Mouse (Mus musculus) lung, embryonic 14.5 days (tissue): ENCODE measurements around the gene Oser1. TPM values are rescaled to one million over a fixed set of nuclear protein-coding genes. Genes with fewer than 3 reads are reported as not detected.
"Not testable (repeated sequence)": the region's sequence is repeated elsewhere in the genome, so short reads cannot be mapped to it uniquely, and the experiment has no call there.

Source experiments
- ATAC-seq: fragments of 200-750 bp; cut with Nextera tagmentation; 2 replicates; pipeline ENCODE4 v1.8.0; 2017; ENCODE audit warnings: mild to moderate bottlenecking, moderate TSS enrichment, moderate library complexity; ENCODE audit not compliant: insufficient read depth
- DNase-seq: peaks from one replicate; pipeline ENCODE4 v3.0.0-alpha.2; 2015
- H3K27ac ChIP-seq: fragments of 300-500 bp; sonication (generic); 2 replicates; pipeline ENCODE4 v1.5.1; 2014; ENCODE audit warnings: low read depth, mild to moderate bottlenecking, moderate library complexity
- H3K27me3 ChIP-seq: fragments of 300-500 bp; sonication (generic); 2 replicates; pipeline ENCODE4 v1.6.1; 2014; ENCODE audit warnings: low read length, control low read depth; ENCODE audit not compliant: insufficient read depth
- H3K36me3 ChIP-seq: fragments of 300-500 bp; sonication (generic); 2 replicates; pipeline ENCODE4 v1.6.1; 2014; ENCODE audit warnings: control low read depth; ENCODE audit not compliant: insufficient read depth
- H3K4me1 ChIP-seq: fragments of 300-500 bp; sonication (generic); 2 replicates; pipeline ENCODE4 v1.6.1; 2014; ENCODE audit warnings: antibody characterized with exemption, control low read depth; ENCODE audit not compliant: insufficient read depth
- H3K4me2 ChIP-seq: fragments of 300-500 bp; sonication (generic); 2 replicates; pipeline ENCODE4 v1.6.1; 2014; ENCODE audit warnings: mild to moderate bottlenecking
- H3K4me3 ChIP-seq: fragments of 300-500 bp; sonication (generic); 2 replicates; pipeline ENCODE4 v1.5.1; 2014; ENCODE audit warnings: low read depth, low read length
- H3K9ac ChIP-seq: fragments of 300-500 bp; sonication (generic); 2 replicates; pipeline ENCODE4 v1.6.1; 2014
- H3K9me3 ChIP-seq: fragments of 300-500 bp; sonication (generic); 2 replicates; pipeline ENCODE4 v1.6.1; 2016; ENCODE audit warnings: low read depth, low read length, control low read depth
- CTCF ChIP-seq: IDR thresholded peaks from 2 replicates; pipeline ENCODE4 v1.5.1; 2016; ENCODE audit warnings: antibody characterized with exemption, low read depth
- WGBS: fragments of 180-500 bp; shearing (Covaris S2); extraction: QIAGEN DNeasy Blood & Tissue Kit; methylation state at CpG from one replicate; pipeline ENCODE4 v1.1.7; 2014; 5-methylcytosine and 5-hydroxymethylcytosine counted together
- polyA plus RNA-seq: library from polyadenylated mRNA; unstranded; fragments of >200 nt; fragmentation: Nextera tagmentation; extraction: Ambion mirVana; gene quantifications from 2 replicates; pipeline ENCODE4 v1.2.1, GENCODE M21; 2014

Oser1 gene
- polyA plus RNA-seq, 1 experiment from 2014 or later: 90.7 TPM

GRCm38 (mm10) chr2:163417830-163418229, 6.7 kb downstream of the Oser1 start:
- Histone ChIP-seq H3K9ac (peak overlapping the region; percentile 93), H3K4me3 (peak overlapping the region; percentile 97), H3K36me3 (peaks cover 20% of the 10 kb centered on the region), H3K9me3 (no peaks in the 10 kb centered on the region), H3K27me3 (no peaks in the 10 kb centered on the region), H3K4me2 (peak overlapping the region; percentile 74), H3K4me1 (peaks cover 4% of the 10 kb centered on the region), H3K27ac (no peak overlapping the region)
- DNase-seq (no peak), ATAC-seq (no peak)
- TF ChIP-seq CTCF: no peak

- Histone ChIP-seq H3K4me3 (no peak overlapping the region), H3K9ac (no peak overlapping the region), H3K36me3 (peaks cover 27% of the 10 kb centered on the region), H3K4me1 (peaks cover 4% of the 10 kb centered on the region), H3K27ac (no peak overlapping the region), H3K9me3 (no peaks in the 10 kb centered on the region), H3K27me3 (no peaks in the 10 kb centered on the region), H3K4me2 (no peak overlapping the region)
- 81% methylated on average over 6 of the region's 6 CpGs for WGBS
- TF ChIP-seq CTCF: no peak
- DNase-seq: no peak
- ATAC-seq: no peak
Observed at GRCm38 (mm10) chr2:163417026-163417425, 7.5 kb downstream of the Oser1 start.

DNA sequence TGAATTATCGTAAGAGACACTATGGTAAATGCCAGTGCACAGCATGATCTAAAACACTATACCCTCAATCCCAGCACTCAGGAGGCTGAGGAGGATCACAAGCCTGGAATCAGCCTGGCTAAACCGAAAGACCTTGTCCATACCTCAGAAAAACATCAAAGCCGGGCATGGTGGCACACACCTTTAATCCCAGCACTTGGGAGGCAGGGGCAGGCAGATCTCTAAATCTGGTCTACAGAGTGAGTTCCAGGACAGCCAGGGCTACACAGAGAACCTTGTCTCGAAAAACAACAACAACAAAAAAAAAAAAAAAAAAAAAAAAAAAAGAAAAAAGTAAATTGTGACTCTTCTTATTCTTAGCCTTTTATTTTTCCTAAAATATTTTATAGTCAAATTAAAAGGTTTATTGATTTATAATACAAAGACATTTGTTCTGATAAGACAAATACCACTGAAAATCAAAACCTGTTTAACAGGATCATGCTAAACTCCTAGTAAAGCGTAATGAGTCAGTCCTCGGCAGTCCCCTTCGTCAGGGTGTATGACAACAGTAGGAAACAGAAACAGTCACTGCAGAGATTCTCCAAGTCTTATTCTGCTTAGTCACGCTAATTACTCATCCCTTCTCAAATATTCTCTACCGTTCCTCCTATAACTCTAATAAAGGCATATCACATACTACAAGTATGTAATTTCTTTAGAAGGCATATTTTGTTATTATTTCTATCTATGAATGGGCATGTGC, 11.5 kb downstream of the Oser1 start:
- H3K4me1 ChIP-seq: no peaks in the 10 kb centered on the region; the same call in 1 of the 2 replicates
- TF ChIP-seq CTCF: no peak
- no peak overlapping the region for H3K9ac ChIP-seq
- H3K9me3 ChIP-seq: no peaks in the 10 kb centered on the region
- no peak overlapping the region for H3K27ac ChIP-seq
- no peak overlapping the region for H3K4me3 ChIP-seq
- no peaks in the 10 kb centered on the region for H3K27me3 ChIP-seq
- ATAC-seq (no peak), DNase-seq (no peak)
- no peak overlapping the region for H3K4me2 ChIP-seq
- WGBS: 86% methylated on average over 9 of the region's 9 CpGs
- peaks cover 66% of the 10 kb centered on the region for H3K36me3 ChIP-seq

DNA sequence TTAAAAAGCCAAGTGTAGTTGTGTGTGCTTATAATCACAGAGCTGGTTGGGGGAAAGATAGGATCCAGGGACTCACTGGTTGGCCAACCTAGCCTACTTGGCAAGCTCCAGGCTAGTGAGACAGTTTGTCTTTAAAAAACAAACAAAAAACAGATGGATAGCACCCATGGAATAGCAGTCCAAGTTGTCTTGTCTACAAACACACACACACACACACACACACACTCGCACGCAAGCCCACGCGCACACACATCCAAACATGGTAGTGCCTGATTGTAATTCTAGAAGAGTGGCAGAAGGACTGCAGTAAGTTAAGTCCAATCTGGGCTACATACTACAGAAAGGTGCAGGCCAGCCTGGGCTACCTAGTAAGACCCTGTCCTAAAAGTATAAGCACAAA, 12.1 kb downstream of the Oser1 start:
- Histone ChIP-seq H3K4me2 (no peak overlapping the region), H3K36me3 (peaks cover 70% of the 10 kb centered on the region), H3K27ac (no peak overlapping the region), H3K4me3 (no peak overlapping the region), H3K9me3 (no peaks in the 10 kb centered on the region), H3K4me1 (no peaks in the 10 kb centered on the region), H3K9ac (no peak overlapping the region), H3K27me3 (no peaks in the 10 kb centered on the region)
- TF ChIP-seq CTCF: no peak
- 99% methylated on average over 4 of the region's 4 CpGs for WGBS
- DNase-seq: no peak
- no peak for ATAC-seq

GRCm38 (mm10) chr2:163411840-163412239, 12.7 kb downstream of the Oser1 start:
- Histone ChIP-seq H3K9ac (no peak overlapping the region), H3K27me3 (no peaks in the 10 kb centered on the region), H3K36me3 (peaks cover 76% of the 10 kb centered on the region), H3K27ac (no peak overlapping the region), H3K9me3 (no peaks in the 10 kb centered on the region), H3K4me2 (no peak overlapping the region), H3K4me3 (no peak overlapping the region), H3K4me1 (no peaks in the 10 kb centered on the region)
- DNase-seq (no peak), ATAC-seq (no peak)
- TF ChIP-seq CTCF: no peak
- 90% methylated on average over 4 of the region's 4 CpGs for WGBS

GRCm38 (mm10) chr2:163411344-163411743, 13.2 kb downstream of the Oser1 start:
- H3K27ac ChIP-seq, DNase-seq, H3K4me1 ChIP-seq, H3K27me3 ChIP-seq, H3K4me2 ChIP-seq, ATAC-seq, H3K4me3 ChIP-seq, H3K9ac ChIP-seq, H3K9me3 ChIP-seq: not testable (repeated sequence)
- peaks cover 76% of the 10 kb centered on the region for H3K36me3 ChIP-seq
- 89% methylated on average over 3 of the region's 3 CpGs for WGBS

GRCm38 (mm10) chr2:163410211-163410610, 14.3 kb downstream of the Oser1 start:
- no peak overlapping the region for H3K4me2 ChIP-seq
- no peaks in the 10 kb centered on the region for H3K4me1 ChIP-seq
- H3K9ac ChIP-seq: no peak overlapping the region
- H3K27ac ChIP-seq: no peak overlapping the region
- ATAC-seq: no peak
- WGBS: 91% methylated on average over 3 of the region's 3 CpGs
- TF ChIP-seq CTCF: no peak
- no peak for DNase-seq
- peaks cover 80% of the 10 kb centered on the region for H3K36me3 ChIP-seq
- no peak overlapping the region for H3K4me3 ChIP-seq
- no peaks in the 10 kb centered on the region for H3K27me3 ChIP-seq
- no peaks in the 10 kb centered on the region for H3K9me3 ChIP-seq
